Mouse (Mus musculus): ENCODE measurements around the gene Katnbl1.
"Not testable (repeated sequence)": the region's sequence is repeated elsewhere in the genome, so short reads cannot be mapped to it uniquely, and the experiment has no call there.

Katnbl1 gene

DNA sequence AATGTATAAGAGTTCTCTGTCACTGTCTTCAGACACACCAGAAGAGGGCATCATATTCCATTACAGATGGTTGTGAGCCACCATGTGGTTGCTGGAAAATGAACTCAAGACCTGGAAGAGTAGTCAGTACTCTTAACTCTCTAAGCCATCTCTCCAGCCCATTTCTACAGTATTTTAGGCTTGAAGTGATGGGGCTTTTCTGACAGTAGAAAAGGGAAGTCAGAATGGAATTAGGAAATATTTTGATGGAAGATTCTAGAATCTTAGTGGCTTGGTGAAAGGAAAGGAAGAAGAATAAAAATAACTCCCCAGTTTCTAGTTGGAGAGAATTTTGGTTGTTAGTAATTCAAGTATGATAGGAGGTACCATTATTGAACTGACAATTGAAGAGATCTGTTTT lies 14.9 kb downstream of the Katnbl1 start:
- DNase-seq (ENCODE audit: low spot score in 2 of 2): no peak

DNA sequence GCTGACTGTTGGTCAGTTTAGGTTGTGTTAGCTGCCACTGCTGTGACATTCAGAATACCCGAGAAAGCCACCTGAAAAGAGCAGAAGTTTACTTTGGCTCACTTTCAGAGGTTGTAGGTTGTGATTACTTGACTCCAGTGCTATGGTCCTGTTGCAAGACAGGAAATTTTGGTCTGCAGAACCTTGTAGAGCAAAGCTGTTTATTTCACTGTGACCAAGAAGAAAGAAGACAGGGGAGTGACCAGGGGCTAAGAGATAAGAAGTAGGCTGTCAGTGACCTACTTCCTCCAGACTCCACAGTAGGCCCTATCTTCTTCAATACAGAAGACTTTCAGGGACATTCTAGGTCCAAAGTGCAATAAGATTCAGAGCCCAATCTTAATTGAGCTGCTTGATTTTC lies 17.6 kb downstream of the Katnbl1 start:
- DNase-seq (ENCODE audit: low spot score in 2 of 2): no peak

DNA sequence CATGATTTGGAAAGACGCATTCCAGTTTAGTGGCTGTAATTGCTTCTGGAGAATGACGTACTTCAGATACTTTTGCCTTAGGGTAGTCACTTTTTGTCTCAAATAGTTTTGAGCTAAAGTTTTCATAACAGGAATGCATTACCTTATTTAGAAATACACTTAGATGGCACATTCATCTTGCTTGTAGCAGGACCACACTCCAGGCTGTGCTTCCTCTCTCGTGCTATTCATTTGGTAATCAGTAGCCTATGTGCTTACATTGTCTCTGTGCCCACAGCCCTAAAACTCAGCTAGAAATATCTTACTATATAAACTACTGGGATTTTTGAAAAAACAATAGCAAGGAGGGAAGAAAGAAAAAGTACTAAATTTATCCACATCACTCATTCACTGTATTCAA lies 28.0 kb downstream of the Katnbl1 start:
- no peak for DNase-seq (ENCODE audit: low spot score in 2 of 2)

DNA sequence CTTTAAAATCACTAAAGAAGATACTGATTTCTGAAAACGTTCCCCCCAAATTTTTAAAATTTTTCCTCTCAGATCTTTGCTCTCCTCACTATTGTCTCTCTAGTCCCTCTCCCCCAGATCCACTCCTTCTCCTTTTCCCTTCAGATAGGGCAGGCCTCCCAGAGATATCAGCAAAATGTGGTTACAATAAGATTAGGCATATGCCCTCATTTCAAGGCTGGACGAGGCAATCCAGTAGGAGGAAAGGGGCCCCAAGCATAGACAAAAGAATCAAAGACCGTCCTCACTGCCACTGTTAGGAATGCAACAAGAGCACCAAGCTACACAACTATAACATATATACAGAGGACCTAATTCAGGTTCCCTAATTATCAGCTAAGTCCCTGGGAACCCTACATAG lies 46.3 kb downstream of the Katnbl1 start:
- no peak for DNase-seq (ENCODE audit: low spot score in 2 of 2)

DNA sequence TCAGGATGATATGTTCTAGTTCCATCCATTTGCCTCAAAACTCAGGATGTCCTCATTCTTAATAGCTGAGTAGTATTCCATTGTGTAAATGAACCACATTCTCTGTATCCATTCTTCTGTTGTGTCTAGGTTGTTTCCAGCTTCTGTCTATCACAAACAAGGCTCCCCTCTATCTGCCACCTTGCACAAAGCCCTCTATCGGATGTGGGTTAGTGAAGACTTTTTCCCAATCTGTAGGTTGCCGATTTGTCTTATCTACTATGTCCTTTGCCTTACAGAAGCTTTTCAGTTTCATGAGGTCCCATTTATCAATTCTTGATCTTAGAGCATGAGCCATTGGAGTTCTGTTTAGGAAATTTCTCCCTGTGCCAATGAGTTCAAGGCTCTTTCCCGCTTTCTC lies 49.5 kb downstream of the Katnbl1 start:
- not testable (repeated sequence) for DNase-seq (ENCODE audit: low spot score in 2 of 2)

DNA sequence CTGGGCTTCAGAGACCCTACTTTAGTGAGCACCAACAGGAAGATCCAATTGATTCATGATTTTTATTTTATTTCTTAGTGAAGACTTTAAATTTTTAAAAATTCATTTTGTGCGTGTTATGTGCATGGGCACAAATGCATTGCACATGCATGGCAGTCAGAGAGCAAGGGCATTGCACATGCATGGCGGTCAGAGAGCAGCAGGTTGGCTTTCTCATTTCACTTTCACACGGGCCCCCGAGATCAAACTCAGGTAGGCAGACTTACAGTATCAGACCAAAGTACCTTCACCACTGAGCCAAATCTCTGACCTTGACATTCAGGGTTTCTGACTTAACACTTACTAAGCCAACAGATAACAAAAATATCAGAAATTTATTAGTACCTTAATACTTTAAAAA lies 50.7 kb downstream of the Katnbl1 start:
- DNase-seq (ENCODE audit: low spot score in 2 of 2): no peak

DNA sequence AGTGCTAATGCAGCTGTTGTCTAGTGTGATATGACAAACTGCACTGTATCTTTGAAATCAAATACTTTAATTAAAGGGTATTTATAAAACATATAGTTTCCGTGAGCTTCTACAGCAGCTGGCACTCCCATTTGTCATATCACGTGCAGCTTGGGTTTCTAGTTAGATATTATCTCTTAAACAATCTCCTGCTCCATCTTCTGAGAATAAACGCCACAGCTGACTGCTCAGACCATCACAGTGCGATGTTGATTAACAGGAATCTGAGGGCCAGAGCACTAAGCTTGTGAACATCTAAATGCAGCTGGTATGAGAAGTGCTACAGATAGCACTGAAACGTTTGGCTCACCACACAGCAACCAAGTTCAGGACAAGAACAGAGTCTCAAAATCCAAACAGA lies 51.4 kb downstream of the Katnbl1 start:
- no peak for DNase-seq (ENCODE audit: low spot score in 2 of 2)

DNA sequence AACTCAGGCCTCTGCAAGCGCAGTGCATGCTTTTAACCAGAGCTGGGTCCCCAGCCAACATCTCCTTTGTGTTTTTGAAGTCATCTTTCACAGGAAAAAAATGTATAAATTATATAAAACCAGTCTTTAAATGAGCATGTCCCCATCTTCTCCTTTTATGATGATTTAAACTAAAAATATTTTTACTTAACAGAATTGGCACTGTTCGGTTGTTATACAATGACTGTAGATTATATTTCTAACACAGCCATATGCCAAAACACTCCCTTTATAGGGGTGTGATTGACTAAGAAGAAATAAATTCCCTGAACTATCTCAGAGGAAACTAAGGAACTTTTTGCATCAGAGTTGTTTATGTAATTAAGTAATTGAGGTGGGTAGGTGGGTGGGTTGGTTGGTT lies 53.5 kb downstream of the Katnbl1 start:
- no peak for DNase-seq (ENCODE audit: low spot score in 2 of 2)

DNA sequence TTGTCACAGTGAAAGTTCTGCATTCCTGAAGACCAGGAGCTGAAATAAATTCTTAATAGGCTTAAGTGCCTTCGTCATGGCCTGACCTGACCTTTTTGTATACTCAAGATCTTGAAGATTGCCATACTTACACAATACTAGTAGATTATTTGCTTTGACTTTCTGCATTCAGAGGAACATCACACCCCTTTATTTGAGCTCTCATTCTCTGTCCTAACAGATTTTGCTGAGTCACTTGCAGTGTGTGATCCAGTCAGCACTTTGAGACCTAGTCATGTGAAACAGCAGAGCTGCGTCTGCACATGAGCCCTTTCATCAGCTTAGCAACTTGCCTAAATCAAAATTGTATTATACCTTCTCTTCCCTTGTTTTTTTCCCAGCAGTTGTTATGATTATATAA lies 54.3 kb downstream of the Katnbl1 start:
- DNase-seq (ENCODE audit: low spot score in 2 of 2): no peak

DNA sequence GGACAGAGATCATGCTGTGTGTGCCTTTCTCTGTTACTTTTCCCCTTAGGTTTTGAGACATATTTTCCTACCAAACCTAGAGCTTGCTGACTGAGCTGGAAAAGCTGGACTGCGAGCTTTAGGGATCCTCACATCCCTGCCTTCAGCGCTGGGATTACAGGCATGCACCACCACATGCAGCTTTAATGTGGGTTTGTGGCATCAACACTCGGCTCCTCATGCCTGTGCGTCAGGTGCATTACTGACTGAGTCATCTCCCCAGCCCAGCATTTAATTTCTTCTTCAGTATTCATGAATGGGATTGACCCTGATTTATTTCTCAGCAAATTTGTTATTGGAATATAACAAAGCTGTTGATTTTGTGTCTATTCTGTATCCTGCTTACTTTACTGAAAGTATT lies 57.3 kb downstream of the Katnbl1 start:
- DNase-seq (ENCODE audit: low spot score in 2 of 2): no peak

DNA sequence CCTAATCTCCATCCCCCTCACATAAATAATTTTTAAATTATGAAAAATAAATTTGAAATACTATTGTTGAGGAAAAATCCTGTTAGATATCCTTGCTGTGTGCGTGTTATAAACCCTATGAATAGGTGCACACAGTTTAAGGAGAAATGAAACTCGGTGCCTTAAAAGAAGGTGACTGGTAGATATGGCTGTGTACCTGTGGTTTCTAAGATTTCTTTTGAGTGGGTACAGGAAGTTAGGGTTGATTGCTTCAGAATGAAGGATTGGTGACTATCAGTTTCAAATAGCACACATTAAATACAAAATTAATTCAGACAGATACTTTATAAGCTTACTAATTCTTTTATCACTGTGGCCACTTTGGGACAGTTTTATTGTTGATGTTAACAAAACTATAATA lies 58.6 kb downstream of the Katnbl1 start:
- DNase-seq (ENCODE audit: low spot score in 2 of 2): no peak

DNA sequence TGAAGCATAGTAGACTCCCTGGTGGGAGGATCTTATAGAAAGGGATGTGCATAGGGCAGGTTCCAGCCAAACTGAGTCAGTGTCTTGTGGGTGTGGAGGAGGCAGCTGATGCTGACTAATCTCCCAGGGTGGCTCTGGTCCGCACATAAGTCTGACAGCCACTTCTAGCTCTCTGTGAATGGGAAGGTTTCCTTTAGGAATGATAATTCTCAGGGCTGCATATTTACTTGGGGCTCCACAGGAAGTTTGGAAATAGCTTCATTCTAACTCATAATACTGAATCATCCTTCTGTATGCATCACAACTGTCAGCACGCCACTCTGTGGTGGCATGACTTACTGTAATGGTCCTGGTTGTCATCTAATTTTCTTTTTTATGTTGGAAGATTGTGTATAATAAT lies 64.5 kb downstream of the Katnbl1 start:
- DNase-seq (ENCODE audit: low spot score in 2 of 2): no peak

DNA sequence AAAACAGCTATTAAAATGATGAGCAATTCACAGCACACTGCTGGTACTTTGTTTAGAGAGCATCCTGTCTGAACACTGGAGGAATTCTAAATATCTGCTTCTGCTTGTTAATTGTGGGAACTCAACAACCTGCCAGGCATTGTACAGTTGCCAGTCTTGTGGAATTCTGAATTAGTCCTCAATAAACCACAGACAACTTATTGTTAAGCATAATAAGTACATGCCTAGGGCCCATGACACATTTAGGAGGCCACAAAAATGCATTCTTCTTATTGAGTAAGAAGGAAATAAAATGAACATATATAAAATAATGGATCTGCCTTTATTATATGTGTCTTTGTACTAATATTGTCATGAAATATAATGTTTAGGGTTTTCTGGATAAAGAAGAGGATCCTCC lies 66.5 kb downstream of the Katnbl1 start:
- no peak for DNase-seq (ENCODE audit: low spot score in 2 of 2)

DNA sequence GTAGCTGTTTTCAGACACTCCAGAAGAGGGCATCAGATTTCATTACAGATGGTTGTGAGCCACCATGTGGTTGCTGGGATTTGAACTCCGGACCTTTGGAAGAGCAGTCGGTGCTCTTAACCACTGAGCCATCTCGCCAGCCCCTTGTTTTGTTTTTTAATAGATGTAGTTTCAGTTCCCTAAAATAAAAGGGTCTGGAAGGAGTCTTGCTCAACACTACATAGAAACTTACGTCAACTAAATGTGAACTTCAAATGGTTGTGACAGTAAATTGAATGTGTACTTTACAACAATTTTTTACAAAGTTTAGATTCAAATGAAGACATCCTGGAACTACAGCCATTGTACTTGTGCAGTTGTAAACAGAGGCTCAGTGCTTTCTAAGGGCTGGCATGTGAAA lies 69.0 kb downstream of the Katnbl1 start:
- not testable (repeated sequence) for DNase-seq (ENCODE audit: low spot score in 2 of 2)

DNA sequence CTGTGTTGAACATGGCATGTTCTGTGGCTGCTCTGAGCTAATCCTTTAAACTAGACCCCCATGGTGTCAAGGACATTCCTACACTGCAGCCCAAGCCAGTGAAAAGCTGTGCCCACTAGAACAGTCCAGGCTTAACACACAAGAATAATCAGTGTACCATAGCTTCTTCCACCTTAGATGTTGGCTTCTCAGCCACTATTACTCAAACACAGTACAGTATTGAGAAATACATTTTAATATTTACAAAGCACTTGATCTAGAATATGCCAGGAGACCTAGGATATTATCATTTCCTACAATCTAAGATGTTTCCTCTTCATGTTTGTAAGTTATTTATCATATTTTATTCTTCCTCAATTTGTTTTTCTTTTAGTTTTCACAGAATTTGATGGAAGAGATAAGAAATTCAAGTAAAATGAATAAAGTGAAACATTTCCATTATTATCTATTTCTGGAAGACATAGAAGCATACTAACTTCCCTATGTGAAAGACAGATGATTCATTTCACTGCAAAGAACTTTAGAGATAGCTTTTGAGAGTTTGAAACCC lies 69.6 kb downstream of the Katnbl1 start:
- DNase-seq (ENCODE audit: low spot score in 2 of 2): no peak

DNA sequence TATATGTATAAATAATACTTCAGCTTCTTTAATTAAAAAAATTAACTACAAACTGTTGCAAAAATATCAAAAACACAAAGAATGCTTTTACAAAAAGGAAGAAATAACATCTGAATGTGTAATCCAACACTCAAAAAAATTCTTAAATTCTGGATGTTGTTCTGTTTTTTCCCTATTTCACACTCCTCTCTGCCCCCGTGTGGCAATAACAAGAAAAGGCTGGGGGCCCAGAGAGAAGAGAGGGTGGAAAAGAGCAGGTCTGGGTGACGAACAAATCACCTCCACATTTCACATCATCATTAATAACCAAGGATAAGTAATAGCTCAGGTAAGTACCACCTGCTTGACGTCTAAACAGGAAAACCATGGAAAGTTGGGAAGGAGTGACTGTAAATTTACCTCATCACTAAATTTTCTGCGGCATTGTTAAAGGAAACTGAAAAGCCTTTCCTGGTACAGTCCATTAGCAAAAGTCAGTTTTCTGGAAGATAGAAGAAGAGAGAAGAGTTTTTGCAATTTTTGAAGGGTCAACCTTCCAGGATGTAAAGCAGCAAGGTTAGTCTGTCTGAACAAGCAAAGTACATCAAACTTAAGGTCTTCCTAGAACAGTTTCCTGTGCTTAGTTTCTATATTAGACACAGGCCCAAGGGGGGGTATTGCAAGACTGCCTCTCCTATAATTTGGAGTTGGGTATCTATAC lies 70.7 kb downstream of the Katnbl1 start:
- peak in 1 of 2 experiments; percentile 49 for DNase-seq (ENCODE audit: low spot score in 2 of 2)

DNA sequence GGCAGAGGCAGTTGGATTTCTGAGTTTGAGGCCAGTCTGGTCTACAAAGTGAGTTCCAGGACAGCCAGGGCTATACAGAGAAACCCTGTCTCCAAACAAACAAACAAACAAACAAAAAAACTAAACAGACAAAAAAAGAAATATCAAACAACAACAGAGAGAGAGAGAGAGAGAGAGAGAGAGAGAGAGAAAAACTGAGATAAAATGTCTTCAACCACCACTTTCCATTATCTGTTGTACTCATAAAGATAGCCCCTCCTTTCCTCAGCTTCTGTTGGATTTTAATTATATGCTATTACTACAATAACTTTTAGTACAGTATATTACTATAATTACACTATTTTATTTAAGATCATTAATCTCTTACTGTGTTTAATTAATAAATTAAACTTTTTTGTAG lies 73.5 kb downstream of the Katnbl1 start:
- DNase-seq (ENCODE audit: low spot score in 2 of 2): not testable (repeated sequence)

DNA sequence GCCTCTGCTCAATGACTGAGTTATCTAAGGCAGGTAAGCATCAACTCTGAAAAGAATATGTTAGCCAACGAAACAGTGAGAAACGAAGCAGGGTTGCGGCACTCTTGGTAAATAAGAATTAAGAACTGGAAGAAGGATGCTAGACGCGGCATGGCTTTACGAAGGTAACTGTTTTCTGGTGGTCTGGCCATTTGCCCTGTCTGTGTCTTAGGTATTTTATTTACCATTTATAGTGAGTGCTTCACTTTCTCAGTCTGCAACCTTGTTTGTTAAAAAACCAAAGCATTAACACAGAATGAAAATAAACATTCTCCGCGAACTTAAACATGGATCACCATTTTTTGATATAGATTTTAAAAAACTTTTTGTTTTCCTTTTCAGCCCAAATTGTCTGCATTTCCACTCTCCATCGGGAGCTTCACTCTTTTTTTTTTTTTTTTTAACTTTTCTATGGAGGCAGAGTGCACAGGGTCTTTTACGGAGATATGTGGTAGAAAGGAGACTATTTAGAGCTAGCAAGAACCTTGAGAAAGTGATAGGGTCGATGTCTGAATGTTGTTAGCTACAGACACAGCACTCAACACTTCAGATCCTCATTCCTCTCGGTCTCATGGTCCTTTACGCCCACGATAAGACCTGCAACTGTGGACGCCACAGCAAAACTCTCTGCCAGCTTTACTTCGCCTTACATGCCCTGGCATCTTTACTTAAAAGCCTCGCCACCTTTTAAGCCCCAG lies 75.3 kb downstream of the Katnbl1 start:
- DNase-seq (ENCODE audit: low spot score in 2 of 2): no peak

DNA sequence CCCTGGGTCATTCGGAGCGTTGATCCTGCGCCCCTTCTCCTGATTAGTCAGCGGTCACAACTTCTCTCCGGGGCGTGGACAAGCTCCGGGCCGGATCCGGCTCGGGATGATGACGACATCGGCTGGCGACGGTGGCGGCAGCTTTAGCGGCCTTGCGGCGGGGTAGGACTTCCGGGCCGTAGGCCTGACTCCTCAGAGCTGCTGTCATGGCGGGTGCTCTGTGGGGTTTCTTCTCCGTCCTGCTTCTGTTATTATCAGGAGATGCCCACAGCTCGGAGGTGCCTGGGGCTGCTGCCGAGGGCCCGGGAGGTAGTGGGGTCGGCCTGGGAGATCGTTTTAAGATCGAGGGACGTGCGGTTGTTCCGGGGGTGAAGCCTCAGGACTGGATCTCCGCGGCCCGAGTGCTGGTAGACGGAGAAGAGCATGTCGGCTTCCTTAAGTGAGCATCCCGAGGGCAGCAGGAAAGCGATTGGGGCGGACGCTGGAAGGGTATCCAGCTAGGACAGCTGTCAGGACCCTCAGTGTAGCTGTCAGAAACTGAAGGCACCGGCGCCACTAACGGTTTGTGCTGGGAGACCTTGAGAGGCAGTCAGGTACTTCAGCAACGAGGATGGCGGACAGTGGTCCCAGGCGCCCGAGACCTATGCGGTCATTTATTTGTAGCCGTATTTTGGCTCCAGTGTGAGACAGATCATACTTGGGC lies 76.0 kb downstream of the Katnbl1 start, which contains the start of gene Emc7:
Gene Emc7 (plus strand): TSS at position 136 of the 703 bp plus-strand sequence.
- peak; percentile 97 to 99 for DNase-seq (ENCODE audit: low spot score in 2 of 2)

DNA sequence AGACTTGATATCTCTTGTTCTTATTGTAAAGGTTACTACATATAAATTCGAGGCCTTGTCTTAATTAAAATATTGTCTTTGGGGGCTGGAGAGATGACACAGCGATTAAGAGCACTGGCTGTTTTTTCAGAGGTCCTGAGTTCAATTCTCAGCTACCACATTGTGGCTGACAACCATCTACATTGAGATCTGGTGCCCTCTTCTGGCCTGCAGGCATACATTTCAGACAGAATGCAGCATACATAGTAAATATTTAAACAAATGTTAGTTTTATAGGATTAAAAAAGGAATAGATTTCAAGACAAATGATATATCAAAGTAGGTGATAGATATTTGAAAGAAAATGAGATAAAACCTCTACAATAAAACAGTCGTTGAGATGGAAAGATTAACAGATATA lies 81.5 kb downstream of the Katnbl1 start:
- no peak for DNase-seq (ENCODE audit: low spot score in 2 of 2)

All from spleen, postnatal 10 days (tissue).